Comparison of ENCODE assay signal across 28 mouse cellular contexts in the genomic region with DNA sequence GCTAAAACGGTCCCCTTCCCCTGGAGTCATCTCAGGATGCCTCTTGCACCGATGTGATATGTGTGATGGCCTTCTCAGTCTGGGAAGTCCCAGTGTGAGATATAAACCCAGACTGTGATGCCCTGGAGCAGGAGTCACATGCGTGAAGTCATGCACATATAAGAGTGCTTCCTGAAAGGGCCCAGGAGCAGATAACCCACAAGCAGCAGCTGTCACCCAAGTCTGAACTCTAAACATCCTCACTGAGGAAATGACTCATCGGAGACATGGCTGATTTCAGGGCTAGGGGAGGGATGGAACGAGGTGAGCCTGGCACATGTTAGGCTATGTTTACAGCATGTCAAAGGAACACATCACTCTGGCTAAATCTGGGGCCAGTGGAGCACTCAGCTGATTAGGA. TPM values are rescaled to one million over a fixed set of nuclear protein-coding genes. Genes with fewer than 3 reads are reported as not detected.
DNase-seq lines count a peak whose midpoint lies in the region; ATAC-seq and TF ChIP-seq lines count a peak whose summit lies in the region.
"Had no signal": no experiment of that assay in that cellular context is flagged by ENCODE, and none has a peak within 500 bp of the region (broad histone marks: within the 10 kb centered on the region; RNA-seq: fewer than 3 reads in every experiment).

No protein-coding gene starts in this region.

- TF ChIP-seq POLR2A in heart, adult 2 months (IDR thresholded peaks at IDR 0.05; ENCODE audit: insufficient read depth, low read depth, low read length), result no peak

- TF ChIP-seq EP300 in heart, postnatal 0 days (IDR thresholded peaks at IDR 0.05; ENCODE audit: low read depth), result no peak
- TF ChIP-seq EP300 in heart, adult 2 months (IDR thresholded peaks at IDR 0.05; ENCODE audit: insufficient read depth, low read depth, low read length), result no peak
- TF ChIP-seq EP300 in liver, postnatal 0 days (IDR thresholded peaks at IDR 0.05; ENCODE audit: low read depth), result no peak

- peak; percentile 22 for DNase-seq in embryo, embryonic 10 days (ENCODE audit: low spot score)
- DNase-seq in embryo, embryonic 9.5 days (ENCODE audit: extremely low spot score), result no peak
- DNase-seq in heart, postnatal 0 days (ENCODE audit: low spot score), result peak; percentile 8
- no peak for DNase-seq in heart, adult 2 months
- DNase-seq in NIH3T3 (ENCODE audit: low read depth), result peak; percentile 17
- DNase-seq in liver, postnatal 0 days, result no peak
- no peak for DNase-seq in cerebellum, adult 11 months
- DNase-seq in left cerebral cortex, postnatal 14 days (ENCODE audit: low spot score in 2 of 2), result no peak
- DNase-seq: adrenal gland, postnatal 25 days; B cell, adult 2 months; cerebellum, adult 9-10 months; forebrain, postnatal 0 days; heart, postnatal 10 days; layer of hippocampus, postnatal 36 days; lung, adult 2 months; spleen, adult 18-20 months; thymus, adult 18-20 months had no signal

- no peak overlapping the region for H3K4me2 ChIP-seq in heart, postnatal 0 days (ENCODE audit: low read depth, low read length)
- no peak overlapping the region for H3K4me2 ChIP-seq in liver, postnatal 0 days (ENCODE audit: low read depth, low read length)
- H3K4me2 ChIP-seq: midbrain, embryonic 12.5 days had no signal

- peak; percentile 51 for ATAC-seq in heart, postnatal 0 days (ENCODE audit: insufficient read depth, low read depth)
- ATAC-seq in liver, postnatal 0 days, result peak; percentile 70
- ATAC-seq: activated CD4-positive, CD25-positive, alpha-beta regulatory T cell, adult 4 months; forebrain, postnatal 0 days; hindbrain, embryonic 16.5 days; intestine, postnatal 0 days had no signal

- H3K79me2 ChIP-seq in heart, adult 2 months (replicated peaks; ENCODE audit: control insufficient read depth, insufficient read depth, low read length), result no peaks in the 10 kb centered on the region

- H3K27me3 ChIP-seq in heart, postnatal 0 days (ENCODE audit: control insufficient read depth, insufficient read depth, low read length), result no peaks in the 10 kb centered on the region
- H3K27me3 ChIP-seq in heart, adult 2 months (ENCODE audit: control insufficient read depth, insufficient read depth, low read length), result no peaks in the 10 kb centered on the region; the same call in 1 of the 2 replicates
- H3K27me3 ChIP-seq in liver, postnatal 0 days (ENCODE audit: insufficient read depth, low read length), result no peaks in the 10 kb centered on the region
- H3K27me3 ChIP-seq: midbrain, embryonic 12.5 days had no signal

- H3K4me1 ChIP-seq in heart, postnatal 0 days (ENCODE audit: control insufficient read depth, insufficient read depth), result no peaks in the 10 kb centered on the region
- no peaks in the 10 kb centered on the region for H3K4me1 ChIP-seq in heart, adult 2 months (ENCODE audit: control insufficient read depth, insufficient read depth, low read length)
- no peaks in the 10 kb centered on the region for H3K4me1 ChIP-seq in liver, postnatal 0 days (ENCODE audit: insufficient read depth)

- no peak for TF ChIP-seq CTCF in heart, postnatal 0 days (IDR thresholded peaks at IDR 0.05; ENCODE audit: low read depth)
- no peak for TF ChIP-seq CTCF in heart, adult 2 months (IDR thresholded peaks at IDR 0.05)
- no peak for TF ChIP-seq CTCF in liver, postnatal 0 days (IDR thresholded peaks at IDR 0.05; ENCODE audit: low read depth)

- H3K36me3 ChIP-seq in heart, postnatal 0 days (replicated peaks; ENCODE audit: control insufficient read depth, insufficient read depth, low read length), result no peaks in the 10 kb centered on the region
- H3K36me3 ChIP-seq in heart, adult 2 months (ENCODE audit: control insufficient read depth, insufficient read depth, low read length), result no peaks in the 10 kb centered on the region
- no peaks in the 10 kb centered on the region for H3K36me3 ChIP-seq in liver, postnatal 0 days (replicated peaks; ENCODE audit: insufficient read depth, low read length)
- H3K36me3 ChIP-seq: G1E; limb, embryonic 10.5 days; midbrain, embryonic 12.5 days had no signal

- H3K4me3 ChIP-seq in heart, postnatal 0 days (ENCODE audit: low read depth, low read length), result no peak overlapping the region
- no peak overlapping the region for H3K4me3 ChIP-seq in heart, adult 2 months
- H3K4me3 ChIP-seq in liver, postnatal 0 days (ENCODE audit: low read depth, low read length), result no peak overlapping the region
- H3K4me3 ChIP-seq: limb, embryonic 10.5 days; midbrain, embryonic 12.5 days had no signal

- no peaks in the 10 kb centered on the region for H3K9me3 ChIP-seq in heart, postnatal 0 days (replicated peaks; ENCODE audit: control insufficient read depth, low read length)
- H3K9me3 ChIP-seq in liver, postnatal 0 days (ENCODE audit: low read length), result no peaks in the 10 kb centered on the region
- H3K9me3 ChIP-seq: limb, embryonic 10.5 days; midbrain, embryonic 12.5 days had no signal

- H3K9ac ChIP-seq in heart, postnatal 0 days (replicated peaks; ENCODE audit: low read depth, low read length), result no peak overlapping the region
- H3K9ac ChIP-seq in heart, adult 2 months (ENCODE audit: low read depth, low read length), result no peak overlapping the region
- no peak overlapping the region for H3K9ac ChIP-seq in liver, postnatal 0 days (replicated peaks)
- H3K9ac ChIP-seq: forebrain, postnatal 0 days; midbrain, embryonic 12.5 days had no signal

- 9% methylated on average over 5 of the region's 5 CpGs for WGBS in heart, postnatal 0 days
- WGBS in heart, adult 2 months, result 7% methylated on average over 5 of the region's 5 CpGs
- 35% methylated on average over 5 of the region's 5 CpGs for WGBS in liver, postnatal 0 days (ENCODE audit: insufficient replicate concordance)

- no peak overlapping the region for H3K27ac ChIP-seq in heart, postnatal 0 days (ENCODE audit: low read depth)
- H3K27ac ChIP-seq in heart, adult 2 months, result no peak overlapping the region
- no peak overlapping the region for H3K27ac ChIP-seq in liver, postnatal 0 days (ENCODE audit: low read depth)
- H3K27ac ChIP-seq: kidney, postnatal 0 days; limb, embryonic 10.5 days; macrophage; midbrain, embryonic 12.5 days had no signal

- intact Hi-C loops in heart, adult 2 months (cut with DNase I), result no loop called here
- intact Hi-C loops in left cerebral cortex, postnatal 14 days (cut with DNase I), result no loop called here

RNA-seq across cellular contexts. Expression of a gene that starts 27.9 kb away (rescaled TPM):
- not detected in 2 replicates for total RNA-seq in heart, postnatal 0 days (2014; rRNA removed; ENCODE audit: low replicate concordance)
- polyA plus RNA-seq in heart, postnatal 0 days (2015; fragmentation: Nextera tagmentation; extraction: Ambion mirVana), result not detected in 2 replicates
- total RNA-seq in heart, adult 2 months (2021), result not detected
- polyA plus RNA-seq in heart, adult 2 months (2012; rRNA removed), result not detected in 2 replicates
- not detected in 2 replicates for polyA plus RNA-seq in liver, postnatal 0 days (2015; fragmentation: Nextera tagmentation; extraction: Ambion mirVana)
- total RNA-seq in left cerebral cortex, postnatal 14 days (2021), result under 1 TPM; 0.13 to 0.44 TPM
- total RNA-seq: adrenal gland, postnatal 25 days; gastrocnemius, adult 8-10 months; heart, postnatal 10 days; layer of hippocampus, postnatal 36 days had no signal
- polyA plus RNA-seq: activated CD4-positive, CD25-positive, alpha-beta regulatory T cell, adult 4 months; G1E; intestine, postnatal 0 days; kidney, postnatal 0 days; limb, embryonic 10.5 days; lung, adult 2 months; macrophage; midbrain, embryonic 12.5 days; stomach, embryonic 14.5 days; urinary bladder, adult 2 months had no signal

Comparison
In these comparisons a context has a peak if more than half of its experiments do, and no peak if none do; other contexts are left out.
1. DNase-seq: peak in embryo, embryonic 10 days (single experiment), heart, postnatal 0 days (single experiment) and NIH3T3 (single experiment); none in embryo, embryonic 9.5 days (single experiment), heart, adult 2 months (0 of 2), liver, postnatal 0 days (single experiment), cerebellum, adult 11 months (single experiment) and left cerebral cortex, postnatal 14 days (0 of 2).